Mouse (Mus musculus) megakaryocyte, embryonic 14.5 days (primary cell): ENCODE results near the gene A930004D18Rik. TPM values are rescaled to one million over a fixed set of nuclear protein-coding genes. Genes with fewer than 3 reads are reported as not detected.

Experiments
- H3K27me3 ChIP-seq: replicated peaks from 2 replicates; pipeline ENCODE3; 2012; ENCODE audit warnings: inconsistent platforms
- H3K36me3 ChIP-seq: replicated peaks from 2 replicates; pipeline ENCODE3; 2012; ENCODE audit warnings: low read length, inconsistent platforms, mixed read lengths
- H3K4me1 ChIP-seq: 2 replicates; pipeline ENCODE4 v1.6.1; 2012; ENCODE audit warnings: inconsistent platforms
- H3K4me3 ChIP-seq: replicated peaks from 2 replicates; pipeline ENCODE3; 2012; ENCODE audit warnings: moderate library complexity, mild to moderate bottlenecking, inconsistent platforms
- H3K9me3 ChIP-seq: 2 replicates; pipeline ENCODE4 v1.6.1; 2012; ENCODE audit warnings: inconsistent platforms
- FLI1 ChIP-seq: IDR thresholded peaks from 2 replicates; pipeline ENCODE4 v1.6.1; 2012; ENCODE audit warnings: low read length, inconsistent platforms, mixed read lengths
- GATA1 ChIP-seq: IDR thresholded peaks from 3 replicates; pipeline ENCODE4 v1.6.1; 2012; ENCODE audit warnings: mixed read lengths, low read length, inconsistent platforms, borderline replicate concordance
- polyA plus RNA-seq: library from polyadenylated mRNA; stranded (reverse); fragments of >175 nt; gene quantifications from 2 replicates; pipeline ENCODE4 v1.2.3, GENCODE M21; 2012; ENCODE audit warnings: low replicate concordance; ENCODE audit not compliant: insufficient read depth

A930004D18Rik gene
- polyA plus RNA-seq, 1 experiment: 0.12 TPM

DNA sequence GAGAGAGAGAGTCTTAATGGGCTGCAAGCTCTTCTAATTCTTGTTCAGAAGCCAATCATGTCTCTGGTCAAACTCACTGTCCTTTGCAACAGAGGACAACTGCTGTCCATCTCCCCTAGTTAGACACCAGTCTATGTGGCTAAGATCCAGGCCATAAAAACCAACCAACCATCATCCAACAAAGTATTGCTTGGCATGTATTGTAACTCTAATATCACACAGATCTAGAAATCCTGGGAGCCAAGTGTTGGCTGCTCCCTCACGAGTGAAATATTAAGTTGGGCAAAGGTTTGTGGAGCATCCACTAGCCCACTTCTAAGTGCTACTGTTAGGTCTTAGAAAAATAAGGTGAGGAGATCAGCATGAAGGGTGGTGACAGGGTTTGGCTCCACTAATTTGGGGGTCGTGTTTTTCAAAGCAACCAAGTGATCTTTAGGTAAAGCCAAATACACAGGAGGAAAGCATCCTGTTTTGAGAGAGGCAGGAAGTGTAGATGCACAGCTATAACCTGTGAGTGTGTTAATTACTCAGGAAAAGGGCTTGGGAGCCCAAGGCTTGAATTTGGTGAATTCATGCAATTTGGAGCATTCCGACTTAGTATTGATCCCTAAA is 710 bp upstream of the A930004D18Rik start:
- Histone ChIP-seq H3K9me3 (no peaks in the 10 kb centered on the region), H3K4me1 (peaks cover 12% of the 10 kb centered on the region), H3K36me3 (no peaks in the 10 kb centered on the region), H3K27me3 (peaks cover 45% of the 10 kb centered on the region), H3K4me3 (no peak overlapping the region)
- TF ChIP-seq FLI1 (no peak), GATA1 (no peak)

DNA sequence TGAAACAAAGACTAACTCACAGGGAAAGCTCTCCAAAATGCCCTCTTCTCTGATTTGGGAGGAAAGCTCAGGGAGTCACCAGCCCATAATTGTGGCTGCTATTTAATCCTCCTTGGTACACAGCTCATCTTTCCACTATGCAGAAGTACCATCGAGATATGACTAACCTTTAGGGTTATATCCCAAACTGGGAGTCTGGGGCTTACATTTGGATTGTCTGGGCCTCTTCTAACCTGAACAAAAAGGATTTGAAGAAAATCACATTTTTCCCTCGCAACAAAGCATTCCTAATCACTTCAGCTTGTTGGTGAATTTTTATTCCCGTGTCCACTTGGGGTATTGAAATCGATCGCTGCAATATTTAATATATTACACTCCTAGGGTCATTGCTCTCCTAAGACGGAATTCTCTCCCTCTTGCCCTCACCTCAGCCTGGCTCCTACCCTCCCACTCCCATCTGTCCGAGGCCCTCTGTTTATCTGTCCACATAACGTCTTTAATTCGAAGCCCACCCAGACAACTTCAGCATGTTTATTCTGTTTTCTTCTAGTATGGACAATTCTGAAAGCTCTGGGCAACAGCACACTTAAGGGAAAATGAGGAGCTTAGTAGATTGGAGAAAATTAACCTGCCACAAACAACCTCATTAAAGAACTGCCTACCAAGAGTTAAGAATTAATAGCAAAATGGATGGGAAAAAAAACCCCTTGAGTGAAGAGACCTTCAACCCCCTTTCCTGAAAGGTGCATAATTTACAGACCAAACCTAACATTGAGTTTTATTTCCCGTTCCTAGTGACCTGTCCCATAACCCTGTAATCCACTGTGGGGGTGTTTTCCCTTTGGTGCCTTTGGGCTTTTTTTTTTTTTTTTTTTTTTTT is 2.9 kb downstream of the A930004D18Rik start:
- Histone ChIP-seq H3K4me3 (no peak overlapping the region), H3K27me3 (peaks cover 61% of the 10 kb centered on the region), H3K4me1 (peaks cover 26% of the 10 kb centered on the region), H3K9me3 (no peaks in the 10 kb centered on the region), H3K36me3 (no peaks in the 10 kb centered on the region)
- TF ChIP-seq FLI1 (no peak), GATA1 (no peak)

DNA sequence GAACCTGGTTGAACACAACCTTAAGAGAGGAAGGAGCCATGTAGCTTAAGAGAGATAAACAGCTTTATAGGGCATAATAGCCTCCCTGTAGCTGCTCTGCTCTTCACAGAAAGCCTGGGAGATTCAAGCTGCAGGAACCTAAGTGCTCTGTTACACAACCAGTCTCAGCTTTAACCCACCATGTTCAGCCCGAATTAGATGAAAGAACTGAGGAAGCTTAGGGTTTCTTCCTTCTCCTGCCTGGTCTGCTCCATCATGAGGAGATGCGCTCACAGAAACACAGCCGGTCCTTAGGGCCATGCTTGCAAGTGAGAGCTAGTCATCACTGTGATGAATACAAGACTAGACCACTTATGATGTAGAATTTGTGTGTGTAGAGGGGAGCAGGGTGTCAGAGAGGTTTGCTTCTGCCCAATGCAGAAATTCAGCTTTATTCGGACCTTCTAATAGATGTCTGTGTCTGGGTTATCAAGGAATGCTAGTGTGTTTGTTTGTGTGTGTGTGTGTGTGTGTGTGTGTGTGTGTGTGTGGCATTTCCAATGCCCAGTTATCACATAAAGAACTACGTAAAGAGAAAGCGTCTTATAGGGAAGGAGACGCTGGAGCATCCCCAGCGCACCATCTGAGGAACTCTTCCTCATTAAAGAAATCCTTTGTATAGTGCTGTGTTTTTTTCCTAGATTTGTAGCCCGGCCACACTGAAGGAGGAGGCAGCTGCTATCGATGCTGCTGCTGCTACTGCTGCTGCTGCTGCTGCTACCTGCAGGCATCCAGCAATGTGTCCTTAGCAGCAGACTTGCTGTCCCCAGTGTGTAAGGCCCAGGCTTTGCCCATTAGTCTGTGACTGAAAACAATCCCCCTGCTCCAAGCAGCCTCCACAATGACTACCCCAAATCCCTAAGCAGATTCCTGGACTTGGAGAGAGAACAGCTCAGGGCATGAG is 4.1 kb downstream of the A930004D18Rik start:
- peaks cover 62% of the 10 kb centered on the region for H3K27me3 ChIP-seq
- no peak for TF ChIP-seq GATA1
- no peak for TF ChIP-seq FLI1
- no peaks in the 10 kb centered on the region for H3K36me3 ChIP-seq
- H3K4me1 ChIP-seq: peaks cover 32% of the 10 kb centered on the region
- no peaks in the 10 kb centered on the region for H3K9me3 ChIP-seq
- H3K4me3 ChIP-seq: peak overlapping the region; percentile 30

DNA sequence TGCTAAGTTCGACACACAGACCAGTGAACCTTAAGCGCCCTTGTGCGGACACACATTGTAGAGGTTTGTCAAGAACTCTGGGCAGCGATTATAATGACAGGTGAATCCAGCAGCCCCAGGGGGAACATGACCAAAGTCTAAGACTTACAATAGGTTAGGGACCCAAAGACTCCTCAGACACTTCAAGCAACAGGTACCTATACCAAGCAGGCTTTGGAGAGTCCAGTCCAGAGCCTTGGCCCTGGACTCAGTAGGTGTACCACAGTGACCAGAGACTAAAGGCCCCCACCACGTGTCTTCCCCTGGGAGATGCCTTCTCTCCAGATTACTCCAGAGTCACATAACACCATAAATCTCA is 5.0 kb downstream of the A930004D18Rik start:
- Histone ChIP-seq H3K4me3 (no peak overlapping the region), H3K4me1 (peaks cover 34% of the 10 kb centered on the region), H3K27me3 (peaks cover 62% of the 10 kb centered on the region), H3K36me3 (no peaks in the 10 kb centered on the region), H3K9me3 (no peaks in the 10 kb centered on the region)
- no peak for TF ChIP-seq FLI1

DNA sequence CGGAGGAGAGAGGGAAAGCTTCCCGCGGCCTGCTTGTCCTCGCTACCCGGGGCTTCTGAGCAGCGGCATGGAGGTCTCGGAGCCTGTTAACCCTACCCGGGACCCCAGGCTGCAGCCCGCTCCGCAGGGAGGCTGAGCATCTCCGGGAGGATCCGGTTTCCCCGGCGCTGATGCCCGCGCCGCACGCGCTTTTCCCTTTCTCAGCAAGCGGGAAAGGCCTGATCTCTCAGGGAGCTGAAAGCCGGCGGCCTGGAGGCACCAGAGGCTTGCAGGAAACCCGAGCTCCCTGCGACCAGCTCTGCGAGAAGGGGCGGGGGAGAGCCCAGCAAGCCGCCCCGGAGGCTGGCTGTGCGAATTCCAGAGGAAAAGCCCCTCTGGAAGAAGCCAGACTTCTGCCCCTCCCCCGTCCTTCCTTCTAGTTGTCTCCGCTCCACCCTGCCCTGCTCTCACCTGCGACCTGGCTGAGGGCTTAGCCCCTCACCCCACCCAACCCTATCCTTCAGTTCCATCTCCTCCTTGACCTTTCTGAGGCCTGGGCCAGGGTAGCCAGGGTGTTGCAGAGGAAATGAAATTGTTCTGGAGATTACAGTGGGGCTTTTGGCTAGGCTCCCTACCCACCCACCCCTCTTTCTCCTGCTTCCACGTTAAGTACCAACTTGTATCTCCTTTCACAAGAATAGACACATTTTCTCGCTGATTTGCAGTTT is 5.6 kb downstream of the A930004D18Rik start:
- Histone ChIP-seq H3K9me3 (no peaks in the 10 kb centered on the region), H3K4me1 (peaks cover 32% of the 10 kb centered on the region), H3K27me3 (peaks cover 57% of the 10 kb centered on the region), H3K4me3 (peak overlapping the region; percentile 70), H3K36me3 (no peaks in the 10 kb centered on the region)
- TF ChIP-seq FLI1 (no peak), GATA1 (no peak)

DNA sequence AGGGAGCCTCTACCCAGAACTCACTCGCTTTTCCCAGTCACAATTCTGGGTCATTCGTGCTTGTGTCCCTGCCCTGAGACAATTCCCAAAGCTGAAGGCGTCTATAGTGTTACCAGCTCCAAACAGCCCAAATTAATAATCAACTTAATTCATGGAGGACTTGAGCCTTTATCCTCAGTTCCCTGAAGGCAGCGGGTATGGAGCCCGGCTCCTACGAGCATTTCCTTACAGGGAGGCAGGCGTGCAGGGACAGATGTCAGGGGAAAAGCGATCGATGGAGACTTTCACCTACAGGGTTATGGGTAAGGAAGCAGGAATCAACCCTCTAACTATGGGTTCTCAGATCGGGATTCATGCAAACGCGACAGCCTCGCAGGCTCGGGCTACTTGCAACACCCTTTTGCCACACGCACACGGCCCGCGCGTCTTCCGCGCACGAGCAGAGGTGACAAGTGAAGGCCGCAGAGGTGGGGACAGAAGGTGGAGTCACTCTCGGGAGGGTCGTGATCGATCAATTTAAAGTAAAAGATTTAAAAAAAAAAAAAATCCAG is 6.2 kb downstream of the A930004D18Rik start:
- no peak for TF ChIP-seq FLI1
- TF ChIP-seq GATA1: no peak
- H3K4me3 ChIP-seq: peak overlapping the region; percentile 70
- no peaks in the 10 kb centered on the region for H3K9me3 ChIP-seq
- peaks cover 58% of the 10 kb centered on the region for H3K27me3 ChIP-seq
- no peaks in the 10 kb centered on the region for H3K36me3 ChIP-seq
- peaks cover 35% of the 10 kb centered on the region for H3K4me1 ChIP-seq

DNA sequence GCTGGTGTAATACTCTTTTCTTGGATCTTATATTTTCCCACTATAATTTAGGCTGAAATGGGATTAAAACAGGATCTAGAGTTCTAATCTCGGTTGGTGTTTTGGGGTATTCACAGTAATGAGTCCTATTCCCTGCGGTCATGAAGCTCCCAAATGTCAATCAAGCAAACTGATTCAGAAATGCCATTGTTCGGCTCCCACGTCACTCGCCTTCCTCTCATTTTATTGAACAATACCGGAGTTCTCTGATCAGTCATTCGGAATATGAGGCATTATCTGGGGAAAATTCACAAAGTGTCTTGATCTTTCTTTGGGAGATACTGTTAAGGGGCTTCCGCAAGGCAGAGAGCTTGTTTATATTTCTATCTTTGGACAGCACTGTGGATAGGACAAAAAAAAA is 7.0 kb downstream of the A930004D18Rik start:
- H3K9me3 ChIP-seq: no peaks in the 10 kb centered on the region
- H3K27me3 ChIP-seq: peaks cover 66% of the 10 kb centered on the region
- no peaks in the 10 kb centered on the region for H3K36me3 ChIP-seq
- no peak overlapping the region for H3K4me3 ChIP-seq
- peaks cover 42% of the 10 kb centered on the region for H3K4me1 ChIP-seq
- no peak for TF ChIP-seq GATA1
- no peak for TF ChIP-seq FLI1

DNA sequence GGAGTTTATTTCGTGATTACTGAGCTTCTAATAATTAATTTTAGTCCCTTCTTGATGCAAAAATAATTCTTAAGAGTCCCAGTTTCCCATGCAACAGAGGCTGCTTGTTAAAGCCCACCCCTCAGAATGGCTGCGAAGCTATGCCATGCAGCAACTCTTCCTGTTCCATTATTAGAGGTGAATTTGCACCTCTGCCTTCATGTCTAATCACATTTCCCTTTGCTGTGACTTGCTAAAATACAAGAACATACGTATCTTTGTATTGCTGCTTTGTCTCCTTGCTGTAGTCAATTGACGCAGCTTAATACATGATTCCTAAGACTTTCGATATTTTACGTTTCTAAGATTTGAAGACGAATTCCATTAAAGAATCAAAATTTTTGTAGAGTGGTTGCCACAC is 7.9 kb downstream of the A930004D18Rik start:
- H3K4me3 ChIP-seq: no peak overlapping the region
- H3K9me3 ChIP-seq: no peaks in the 10 kb centered on the region
- no peaks in the 10 kb centered on the region for H3K36me3 ChIP-seq
- peaks cover 68% of the 10 kb centered on the region for H3K27me3 ChIP-seq
- TF ChIP-seq FLI1 (no peak), GATA1 (no peak)
- peaks cover 43% of the 10 kb centered on the region for H3K4me1 ChIP-seq

DNA sequence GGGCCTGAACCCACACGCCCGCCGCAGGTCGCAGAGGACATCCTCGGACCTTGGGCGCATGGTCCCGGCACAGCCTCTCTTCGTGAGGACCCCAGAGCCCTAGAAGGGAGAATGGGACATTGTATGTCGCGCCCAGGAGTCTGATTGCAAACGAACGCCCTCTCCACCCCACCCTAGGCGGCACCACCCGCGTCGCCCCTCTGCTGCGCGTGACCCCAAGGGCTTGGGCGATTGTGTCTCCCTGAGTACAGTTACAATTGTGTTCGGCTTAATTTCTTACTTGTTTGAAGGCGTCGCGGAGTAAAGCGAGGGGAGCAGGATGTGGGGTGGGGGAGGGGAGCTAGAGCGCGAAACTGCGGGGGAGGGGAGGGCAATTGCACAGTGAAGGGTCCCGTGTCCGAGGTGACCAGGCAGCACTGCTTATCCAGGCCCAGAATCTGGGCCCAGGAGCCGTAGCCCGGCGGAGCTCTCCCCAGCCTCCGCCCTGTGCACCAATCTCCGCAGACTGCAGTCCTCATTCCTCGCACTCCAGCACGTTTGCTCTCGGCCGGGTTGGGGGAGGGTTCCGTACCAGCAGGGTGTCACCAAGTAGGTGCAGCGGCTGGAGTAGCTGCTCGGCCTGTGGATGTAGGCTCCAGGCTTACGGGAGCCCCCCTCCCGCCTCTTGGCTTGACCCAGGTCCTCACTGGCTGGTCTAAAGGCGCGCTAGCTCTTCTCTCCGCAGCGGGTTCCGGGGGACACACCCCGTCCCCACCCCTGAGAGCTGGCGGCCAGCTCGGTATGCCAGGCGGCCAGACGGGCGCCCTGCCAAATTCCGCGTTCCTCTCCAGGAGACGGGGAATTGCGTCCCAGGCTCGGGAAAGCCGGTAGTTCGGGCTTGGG is 9.2 kb downstream of the A930004D18Rik start:
- Histone ChIP-seq H3K4me1 (peaks cover 43% of the 10 kb centered on the region), H3K27me3 (peaks cover 62% of the 10 kb centered on the region)
- TF ChIP-seq GATA1 (no peak), FLI1 (no peak)

More for the DNA sequence above, 9.2 kb downstream of the A930004D18Rik start:
- Histone ChIP-seq H3K36me3 (no peaks in the 10 kb centered on the region), H3K4me3 (peak overlapping the region; percentile 99), H3K9me3 (no peaks in the 10 kb centered on the region)
